Mouse (Mus musculus) forebrain, embryonic 10.5 days (tissue): Measurements from ENCODE around the gene Tomm40l. TPM values are rescaled to one million over a fixed set of nuclear protein-coding genes. Genes with fewer than 3 reads are reported as not detected.
"Not testable (repeated sequence)": the region's sequence is repeated elsewhere in the genome, so short reads cannot be mapped to it uniquely, and the experiment has no call there.

Experiments used
- DNase-seq: peaks from one replicate; pipeline ENCODE4 v3.0.0-alpha.2; 2017; ENCODE audit warnings: low spot score; ENCODE audit errors: extremely low spot score
- H3K27ac ChIP-seq: fragments of 300-500 bp; sonication (generic); 2 replicates; pipeline ENCODE4 v1.5.1; 2016; ENCODE audit warnings: mild to moderate bottlenecking
- H3K27me3 ChIP-seq: fragments of 300-500 bp; sonication (generic); 2 replicates; pipeline ENCODE4 v1.6.1; 2016; ENCODE audit warnings: mild to moderate bottlenecking; ENCODE audit not compliant: poor library complexity, severe bottlenecking
- H3K36me3 ChIP-seq: fragments of 300-500 bp; sonication (generic); replicated peaks from 2 replicates; pipeline ENCODE4 v1.6.1; 2016; ENCODE audit warnings: mild to moderate bottlenecking, moderate library complexity
- H3K4me1 ChIP-seq: fragments of 300-500 bp; sonication (generic); 2 replicates; pipeline ENCODE4 v1.6.1; 2016
- H3K4me3 ChIP-seq: fragments of 300-500 bp; sonication (generic); 2 replicates; pipeline ENCODE4 v1.5.1; 2016; ENCODE audit warnings: mild to moderate bottlenecking, moderate library complexity
- H3K9me3 ChIP-seq: fragments of 300-500 bp; sonication (generic); 2 replicates; pipeline ENCODE4 v1.6.1; 2016; ENCODE audit warnings: mild to moderate bottlenecking, moderate library complexity
- WGBS: fragments of 180-500 bp; shearing (Covaris S2); methylation state at CpG from one replicate; pipeline ENCODE4 v1.1.7; 2016; 5-methylcytosine and 5-hydroxymethylcytosine counted together
- polyA plus RNA-seq: library from polyadenylated mRNA; unstranded; fragments of >200 nt; fragmentation: Nextera tagmentation; extraction: Ambion mirVana; gene quantifications from 2 replicates; pipeline ENCODE4 v1.2.1, GENCODE M21; 2016

Gene Tomm40l
- polyA plus RNA-seq, 1 experiment from 2014 or later = 37.2 TPM

GRCm38 (mm10) chr1:171247453-171247841 lies 25.1 kb upstream of the Tomm40l start:
- H3K27ac ChIP-seq = peak overlapping the region; percentile 95
- H3K4me3 ChIP-seq = peak overlapping the region; percentile 84
- H3K27me3 ChIP-seq = peaks cover 5% of the 10 kb centered on the region
- H3K4me1 ChIP-seq = peaks cover 66% of the 10 kb centered on the region
- H3K36me3 ChIP-seq = peaks cover 32% of the 10 kb centered on the region
- no peak for DNase-seq
- no peaks in the 10 kb centered on the region for H3K9me3 ChIP-seq
- WGBS = 16% methylated on average over 13 of the region's 13 CpGs

GRCm38 (mm10) chr1:171246709-171247452 lies 24.6 kb upstream of the Tomm40l start:
- Histone ChIP-seq H3K9me3 (no peaks in the 10 kb centered on the region), H3K4me3 (peak overlapping the region; percentile 84), H3K27me3 (peaks cover 5% of the 10 kb centered on the region), H3K4me1 (peaks cover 60% of the 10 kb centered on the region), H3K27ac (peak overlapping the region; percentile 95), H3K36me3 (peaks cover 38% of the 10 kb centered on the region)
- under 1% methylated on average over 41 of the region's 41 CpGs for WGBS
- DNase-seq = peak; percentile 99

- H3K4me1 ChIP-seq = peaks cover 45% of the 10 kb centered on the region
- H3K9me3 ChIP-seq = no peaks in the 10 kb centered on the region
- H3K36me3 ChIP-seq = peaks cover 53% of the 10 kb centered on the region
- H3K4me3 ChIP-seq = peak overlapping the region; percentile 84; the same call in 1 of the 2 replicates
- WGBS = 92% methylated on average over 8 of the region's 8 CpGs
- H3K27ac ChIP-seq = no peak overlapping the region
- DNase-seq = no peak
- no peaks in the 10 kb centered on the region for H3K27me3 ChIP-seq
These were observed 23.0 kb upstream of the Tomm40l start for GRCm38 (mm10) chr1:171245353-171245752.

GRCm38 (mm10) chr1:171241952-171242351 lies 19.6 kb upstream of the Tomm40l start:
- H3K27ac ChIP-seq, DNase-seq, H3K4me3 ChIP-seq, H3K27me3 ChIP-seq, H3K9me3 ChIP-seq: not testable (repeated sequence)
- 84% methylated on average over 12 of the region's 12 CpGs for WGBS
- Histone ChIP-seq H3K4me1 (peaks cover 17% of the 10 kb centered on the region), H3K36me3 (peaks cover 87% of the 10 kb centered on the region)

GRCm38 (mm10) chr1:171240911-171241310 lies 18.6 kb upstream of the Tomm40l start:
- Histone ChIP-seq H3K9me3 (no peaks in the 10 kb centered on the region), H3K4me1 (peaks cover 11% of the 10 kb centered on the region), H3K27ac (no peak overlapping the region), H3K27me3 (no peaks in the 10 kb centered on the region), H3K36me3 (peaks cover 97% of the 10 kb centered on the region), H3K4me3 (no peak overlapping the region)
- 92% methylated on average over 10 of the region's 10 CpGs for whole genome bisulfite sequencing
- DNase-seq = no peak

- 85% methylated on average over 15 of the region's 15 CpGs for WGBS
- Histone ChIP-seq H3K27ac (no peak overlapping the region), H3K27me3 (no peaks in the 10 kb centered on the region), H3K4me3 (no peak overlapping the region), H3K4me1 (peaks cover 4% of the 10 kb centered on the region; the same call in 1 of the 2 replicates), H3K36me3 (peaks cover 98% of the 10 kb centered on the region), H3K9me3 (no peaks in the 10 kb centered on the region)
- DNase-seq = no peak
These were observed 17.9 kb upstream of the Tomm40l start for GRCm38 (mm10) chr1:171239992-171240744.

GRCm38 (mm10) chr1:171238463-171238862 lies 16.1 kb upstream of the Tomm40l start:
- peak; percentile 60 for DNase-seq
- Histone ChIP-seq H3K36me3 (peaks cover 100% of the 10 kb centered on the region), H3K9me3 (no peaks in the 10 kb centered on the region), H3K27ac (no peak overlapping the region), H3K4me1 (peaks cover 4% of the 10 kb centered on the region; the same call in 1 of the 2 replicates), H3K4me3 (no peak overlapping the region), H3K27me3 (no peaks in the 10 kb centered on the region)
- WGBS = 75% methylated on average over 14 of the region's 14 CpGs

GRCm38 (mm10) chr1:171237438-171237837 lies 15.1 kb upstream of the Tomm40l start:
- Histone ChIP-seq H3K9me3 (no peaks in the 10 kb centered on the region), H3K27me3 (no peaks in the 10 kb centered on the region), H3K27ac (no peak overlapping the region), H3K36me3 (peaks cover 95% of the 10 kb centered on the region), H3K4me3 (no peak overlapping the region), H3K4me1 (peaks cover 4% of the 10 kb centered on the region; the same call in 1 of the 2 replicates)
- DNase-seq = no peak
- 83% methylated on average over 6 of the region's 6 CpGs for WGBS

GRCm38 (mm10) chr1:171235791-171236190 lies 13.5 kb upstream of the Tomm40l start:
- WGBS = 93% methylated on average over 4 of the region's 4 CpGs
- no peaks in the 10 kb centered on the region for H3K9me3 ChIP-seq
- no peak for DNase-seq
- H3K4me1 ChIP-seq = peaks cover 8% of the 10 kb centered on the region
- peaks cover 79% of the 10 kb centered on the region for H3K36me3 ChIP-seq
- no peak overlapping the region for H3K4me3 ChIP-seq
- H3K27ac ChIP-seq = no peak overlapping the region
- H3K27me3 ChIP-seq = no peaks in the 10 kb centered on the region

GRCm38 (mm10) chr1:171234538-171234937 lies 12.2 kb upstream of the Tomm40l start:
- Histone ChIP-seq H3K9me3 (no peaks in the 10 kb centered on the region), H3K27me3 (no peaks in the 10 kb centered on the region), H3K4me3 (no peak overlapping the region), H3K4me1 (peaks cover 21% of the 10 kb centered on the region), H3K27ac (no peak overlapping the region), H3K36me3 (peaks cover 66% of the 10 kb centered on the region)
- no peak for DNase-seq
- WGBS = 96% methylated on average over 4 of the region's 4 CpGs

- Histone ChIP-seq H3K27me3 (no peaks in the 10 kb centered on the region), H3K27ac (no peak within 1 kb of the TSS), H3K4me1 (peaks cover 25% of the 10 kb centered on the region), H3K36me3 (peaks cover 62% of the 10 kb centered on the region), H3K4me3 (no peak within 1 kb of the TSS; the same call in 1 of the 2 replicates), H3K9me3 (no peaks in the 10 kb centered on the region)
- WGBS = 95% methylated on average over 14 of the region's 14 CpGs
- no peak for DNase-seq
These were observed 11.8 kb upstream of the Tomm40l start, which contains the start of gene Fcer1g for GRCm38 (mm10) chr1:171234126-171234525. Gene Fcer1g, minus strand, starts transcription at chr1:171234365.

- WGBS = 83% methylated on average over 12 of the region's 12 CpGs
- H3K36me3 ChIP-seq = peaks cover 51% of the 10 kb centered on the region
- no peak for DNase-seq
These were observed 10.8 kb upstream of the Tomm40l start for GRCm38 (mm10) chr1:171232800-171233730.

More at GRCm38 (mm10) chr1:171232800-171233730, 10.8 kb upstream of the Tomm40l start:
- H3K4me3 ChIP-seq = no peak overlapping the region; the same call in 1 of the 2 replicates
- no peaks in the 10 kb centered on the region for H3K27me3 ChIP-seq
- peaks cover 30% of the 10 kb centered on the region for H3K4me1 ChIP-seq
- H3K27ac ChIP-seq = no peak overlapping the region
- no peaks in the 10 kb centered on the region for H3K9me3 ChIP-seq
